Comparison of ENCODE assay signal across 1 mouse cellular context in genomic region chr7:4625928-4626327, GRCm38 (mm10).
TF ChIP-seq lines count a peak whose summit lies in the region.

No protein-coding gene starts in this region.

TF ChIP-seq in CH12.LX, 34 proteins besides CTCF, POLR2A, EP300 and RAD21:
- no peak for TF ChIP-seq GABPA (IDR thresholded peaks at IDR 0.05; ENCODE audit: insufficient replicate concordance, low read depth, low read length)
- no peak for TF ChIP-seq CHD1 (IDR thresholded peaks at IDR 0.05; ENCODE audit: low read depth, low read length)
- TF ChIP-seq MAX (IDR thresholded peaks at IDR 0.05; ENCODE audit: low read length): no peak
- TF ChIP-seq POLR2AphosphoS2 (IDR thresholded peaks at IDR 0.05; ENCODE audit: low read depth, low read length): no peak
- no peak for TF ChIP-seq MAZ (IDR thresholded peaks at IDR 0.05; ENCODE audit: low read depth, low read length)
- no peak for TF ChIP-seq HCFC1 (IDR thresholded peaks at IDR 0.05; ENCODE audit: low read depth, low read length)
- TF ChIP-seq TCF12 (IDR thresholded peaks at IDR 0.05; ENCODE audit: low read depth, low read length): no peak
- no peak for TF ChIP-seq SIN3A (IDR thresholded peaks at IDR 0.05; ENCODE audit: low read length)
- no peak for TF ChIP-seq PAX5 (IDR thresholded peaks at IDR 0.05; ENCODE audit: low read length)
- no peak for TF ChIP-seq USF2 (conservative IDR thresholded peaks at IDR 0.05; ENCODE audit: low read depth, low read length)
- TF ChIP-seq NELFE (IDR thresholded peaks at IDR 0.05; ENCODE audit: low read depth, low read length): no peak
- TF ChIP-seq CHD2 (IDR thresholded peaks at IDR 0.05; ENCODE audit: low read length): no peak
- no peak for TF ChIP-seq TBP (conservative IDR thresholded peaks at IDR 0.05; ENCODE audit: low read depth, low read length)
- TF ChIP-seq JUND (conservative IDR thresholded peaks at IDR 0.05; ENCODE audit: low read depth, low read length): no peak
- TF ChIP-seq MEF2A (IDR thresholded peaks at IDR 0.05; ENCODE audit: borderline replicate concordance, low read depth, low read length): no peak
- no peak for TF ChIP-seq ZC3H11A (IDR thresholded peaks at IDR 0.05; ENCODE audit: low read depth, low read length)
- TF ChIP-seq KAT2A (IDR thresholded peaks at IDR 0.05; ENCODE audit: insufficient replicate concordance, low read length): no peak
- TF ChIP-seq MAFK (IDR thresholded peaks at IDR 0.05; ENCODE audit: insufficient replicate concordance, low read length): no peak
- no peak for TF ChIP-seq JUN (IDR thresholded peaks at IDR 0.05; ENCODE audit: insufficient read depth, low read depth, low read length)
